Mouse (Mus musculus) left cerebral cortex, adult 18-20 months (tissue): Measurements from ENCODE around the gene Hsf5. TPM values are rescaled to one million over a fixed set of nuclear protein-coding genes. Genes with fewer than 3 reads are reported as not detected.
A peak's percentile ranks its signal among the peaks of the same experiment; 100 is the strongest.

Experiments
- DNase-seq, 2 experiments: peaks; one replicate each; pipeline ENCODE4 v3.0.0; 2021 to 2022; ENCODE audit warnings: low spot score in 2 of 2, mixed read lengths in 1 of 2
- total RNA-seq, 2 experiments: library from RNA; stranded (reverse); gene quantifications; 2 replicates each; pipeline ENCODE4 v1.2.3; 2021

Hsf5 gene
- total RNA-seq, 2 experiments from 2014 or later, result 0.49 to 0.58 TPM

DNA sequence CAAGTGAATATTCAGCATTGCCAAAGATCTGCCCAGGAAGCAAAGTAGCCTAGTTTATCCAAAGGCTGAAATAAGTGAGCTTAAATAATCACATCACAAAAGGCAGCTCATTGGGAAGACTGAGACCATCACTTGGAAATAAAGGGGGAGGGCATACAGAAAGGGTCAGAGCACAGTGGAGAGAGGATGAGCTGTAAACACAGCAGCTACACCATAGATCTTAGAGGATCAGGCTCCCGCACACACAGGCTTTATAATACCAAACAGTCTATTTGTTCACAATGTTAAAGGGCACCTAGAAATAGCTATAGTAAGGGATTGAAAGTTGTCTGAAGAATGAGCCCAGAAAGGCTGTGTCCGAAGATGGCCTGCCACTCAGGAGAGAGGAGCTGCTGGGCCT, 21.8 kb downstream of the Hsf5 start:
- no peak for DNase-seq

DNA sequence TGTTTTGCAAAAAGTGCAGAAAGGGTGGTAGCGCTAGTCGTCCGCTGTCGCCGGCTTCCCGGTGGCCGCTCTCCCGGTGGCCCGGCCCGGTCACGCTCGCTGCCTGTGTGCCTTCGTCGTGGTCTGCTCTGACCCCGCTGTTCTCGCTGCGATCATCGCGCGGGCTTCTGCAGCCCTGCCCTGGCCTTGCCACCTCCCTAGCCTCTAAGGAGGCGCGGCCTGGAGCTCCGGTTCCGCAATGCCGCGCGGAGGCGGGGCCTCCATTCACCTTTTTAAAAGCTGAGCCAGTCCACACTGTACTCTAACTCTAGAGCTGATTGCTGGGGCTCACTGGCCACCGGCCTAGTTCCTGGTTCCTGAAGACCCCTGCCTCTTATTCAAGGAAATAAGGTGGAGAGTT, 22.2 kb downstream of the Hsf5 start:
- peak in 1 of 2 experiments; percentile 22 for DNase-seq

DNA sequence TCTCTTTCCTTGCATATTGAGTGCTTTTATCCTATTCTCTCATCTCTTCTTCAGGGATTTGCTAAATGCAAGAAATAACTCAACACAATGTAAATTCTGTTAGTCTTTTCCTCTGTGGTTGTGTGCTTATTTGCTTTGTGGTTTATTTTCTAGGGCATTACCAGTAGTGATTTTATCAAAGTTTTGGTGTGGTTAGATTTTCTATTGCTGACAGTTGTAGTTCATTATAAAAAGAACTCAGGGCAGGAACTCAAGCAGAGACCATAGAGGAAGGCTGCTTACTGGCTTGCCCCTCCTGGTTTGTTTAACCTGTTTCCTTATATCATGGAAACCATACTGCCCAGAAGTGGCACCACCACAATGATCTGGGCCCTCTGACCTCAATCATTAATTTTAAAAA, 25.9 kb downstream of the Hsf5 start:
- no peak for DNase-seq

DNA sequence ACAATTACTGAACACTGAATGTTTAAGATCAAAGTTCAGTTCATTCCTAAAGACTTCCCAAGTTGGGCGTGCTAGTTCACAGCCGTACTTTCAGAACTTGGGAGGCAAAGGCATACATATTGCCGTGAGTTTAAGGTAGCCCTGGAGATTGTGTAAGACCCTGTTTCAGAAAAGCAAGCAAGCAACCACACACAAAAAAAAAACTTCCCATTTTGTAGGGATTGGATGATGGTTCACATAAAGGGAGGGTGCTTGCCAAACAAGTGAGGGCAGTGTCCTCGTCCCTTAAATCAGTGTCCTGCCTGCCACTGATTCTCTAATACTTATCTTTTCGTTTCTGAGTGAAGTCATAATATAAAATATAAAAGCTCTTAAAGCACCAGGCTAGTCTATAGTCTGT, 37.7 kb downstream of the Hsf5 start:
- DNase-seq, result no peak

DNA sequence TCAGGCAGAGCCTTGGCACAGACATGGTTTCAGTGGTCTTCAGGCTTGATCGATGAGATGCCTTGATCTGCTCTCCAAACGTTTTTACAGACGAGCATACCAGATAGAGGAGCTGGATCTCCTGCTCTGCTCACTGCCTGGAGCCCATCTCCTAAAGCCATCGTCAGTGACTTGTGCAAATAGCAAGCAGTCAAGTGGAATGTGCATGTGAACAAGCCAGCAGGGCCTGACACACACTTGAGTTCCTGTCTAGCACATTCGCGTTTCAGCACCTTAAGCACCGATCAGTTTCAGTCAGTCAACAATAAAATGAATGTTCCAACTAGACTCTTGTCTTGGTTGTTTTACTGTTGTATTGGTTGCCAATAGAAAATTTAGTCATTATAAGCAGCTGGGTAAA, 42.3 kb downstream of the Hsf5 start:
- no peak for DNase-seq

DNA sequence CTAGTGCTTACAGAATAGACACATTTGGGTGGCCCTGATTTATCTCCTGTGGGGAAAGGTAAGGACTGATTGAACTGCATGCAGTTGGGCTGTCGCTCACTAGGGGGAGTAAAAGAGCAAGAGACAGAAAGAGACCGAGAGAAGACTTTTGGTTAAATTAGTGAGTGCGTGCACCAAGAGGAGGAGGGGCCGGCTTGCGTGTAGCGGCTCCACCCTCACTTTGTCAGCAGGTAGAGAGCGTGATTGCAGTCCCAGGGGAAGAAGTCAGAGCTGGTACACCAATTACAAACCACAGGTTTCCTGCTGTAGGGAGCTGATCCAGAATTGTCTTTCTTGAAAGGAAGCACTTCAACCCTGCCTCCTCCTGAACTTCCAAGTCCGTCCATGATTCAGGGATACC, 45.4 kb downstream of the Hsf5 start, which contains the start of gene Rnf43:
Rnf43 (plus strand) TSS at position 316 of the 400 bp plus-strand sequence.
- DNase-seq, result peak; percentile 86 to 88

DNA sequence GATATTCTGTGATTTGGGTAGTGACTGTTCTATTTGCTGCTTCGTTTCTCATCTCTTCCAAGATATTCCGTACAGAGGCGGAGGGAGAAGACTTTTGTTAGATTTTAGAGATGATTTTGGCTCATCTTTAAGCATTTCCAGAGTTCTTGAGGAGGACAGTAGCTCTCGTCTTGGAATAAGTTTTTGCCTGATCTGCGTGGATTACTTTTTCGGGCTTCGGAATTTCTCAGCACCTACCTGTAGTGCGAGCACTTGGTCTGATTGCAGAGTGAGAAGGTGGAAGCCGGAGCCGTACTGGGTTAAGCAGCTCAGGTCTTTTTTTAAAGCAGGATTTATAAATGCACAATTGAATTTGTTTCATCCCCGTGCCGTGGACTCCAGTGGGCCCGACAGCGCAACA, 45.9 kb downstream of the Hsf5 start:
- no peak for DNase-seq

DNA sequence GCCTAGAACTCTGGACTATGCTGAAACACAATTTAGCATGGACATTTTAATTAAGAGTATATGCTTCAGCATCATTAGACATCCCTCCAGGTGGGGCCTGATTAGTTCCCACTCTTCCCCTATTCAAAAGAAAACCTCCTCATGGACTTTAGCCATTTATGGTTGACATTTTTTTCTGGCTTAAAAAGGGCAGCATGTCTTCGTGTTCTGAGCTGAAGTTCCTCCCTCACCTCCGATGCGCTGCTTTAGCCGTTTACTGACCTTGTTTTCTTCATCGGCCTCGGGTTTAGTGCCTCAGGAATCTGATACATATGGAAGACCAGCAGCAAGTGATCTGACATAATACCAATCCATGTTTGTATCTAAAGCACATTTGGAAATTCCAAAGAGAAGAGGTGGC, 47.0 kb downstream of the Hsf5 start:
- no peak for DNase-seq

DNA sequence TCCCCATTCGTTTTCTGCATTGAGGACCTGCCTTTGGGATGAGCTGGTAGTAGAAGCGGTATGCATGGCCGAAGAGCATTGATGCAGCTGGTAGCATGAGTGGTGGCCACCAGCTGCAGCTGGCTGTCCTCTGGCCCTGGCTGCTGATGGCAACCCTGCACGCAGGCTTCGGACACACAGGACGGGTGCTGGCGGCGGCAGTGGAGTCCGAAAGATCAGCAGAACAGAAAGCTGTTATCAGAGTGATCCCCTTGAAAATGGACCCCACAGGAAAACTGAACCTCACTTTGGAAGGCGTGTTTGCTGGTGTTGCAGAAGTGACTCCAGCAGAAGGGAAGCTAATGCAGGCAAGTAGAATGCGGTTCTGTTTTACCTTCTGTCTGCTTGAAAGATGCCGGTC, 47.6 kb downstream of the Hsf5 start:
- no peak for DNase-seq

DNA sequence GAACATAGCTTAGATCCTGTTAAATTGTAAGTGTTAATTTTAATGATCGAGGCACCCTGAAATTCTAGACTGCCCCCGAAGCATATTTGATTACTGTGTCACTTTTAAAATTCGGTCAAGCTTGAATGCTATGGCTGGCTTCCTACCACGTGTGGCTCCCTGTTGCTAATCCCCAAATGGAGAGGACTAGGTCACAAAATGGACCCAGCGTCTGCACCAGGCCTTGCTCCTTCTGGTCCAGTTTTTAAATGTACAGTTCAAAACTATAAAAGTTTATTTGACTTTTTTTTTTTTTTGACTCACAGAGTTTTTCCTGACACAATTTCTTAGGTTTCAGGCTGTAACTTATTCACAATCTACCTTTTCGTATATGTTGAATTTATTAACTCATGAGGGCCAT, 48.3 kb downstream of the Hsf5 start:
- no peak for DNase-seq

DNA sequence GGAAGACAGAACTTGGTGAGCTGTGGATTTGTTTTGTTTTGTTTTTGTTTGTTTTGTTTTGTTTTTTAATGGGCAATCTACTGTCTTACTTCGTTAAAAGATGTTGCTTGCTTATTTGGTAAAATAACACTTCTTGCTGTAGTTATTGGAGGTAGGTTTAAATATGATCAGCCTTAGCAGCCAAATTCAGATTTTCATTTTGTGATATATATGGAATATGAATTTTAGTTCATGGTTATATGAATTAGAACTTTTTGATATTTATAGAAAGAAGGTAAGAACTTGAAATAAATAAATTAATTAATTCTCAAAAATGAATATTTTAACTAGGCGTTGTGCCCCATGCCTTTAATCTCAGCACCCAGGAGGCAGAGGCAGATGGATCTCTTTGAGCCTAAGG, 48.7 kb downstream of the Hsf5 start:
- DNase-seq, result no peak

DNA sequence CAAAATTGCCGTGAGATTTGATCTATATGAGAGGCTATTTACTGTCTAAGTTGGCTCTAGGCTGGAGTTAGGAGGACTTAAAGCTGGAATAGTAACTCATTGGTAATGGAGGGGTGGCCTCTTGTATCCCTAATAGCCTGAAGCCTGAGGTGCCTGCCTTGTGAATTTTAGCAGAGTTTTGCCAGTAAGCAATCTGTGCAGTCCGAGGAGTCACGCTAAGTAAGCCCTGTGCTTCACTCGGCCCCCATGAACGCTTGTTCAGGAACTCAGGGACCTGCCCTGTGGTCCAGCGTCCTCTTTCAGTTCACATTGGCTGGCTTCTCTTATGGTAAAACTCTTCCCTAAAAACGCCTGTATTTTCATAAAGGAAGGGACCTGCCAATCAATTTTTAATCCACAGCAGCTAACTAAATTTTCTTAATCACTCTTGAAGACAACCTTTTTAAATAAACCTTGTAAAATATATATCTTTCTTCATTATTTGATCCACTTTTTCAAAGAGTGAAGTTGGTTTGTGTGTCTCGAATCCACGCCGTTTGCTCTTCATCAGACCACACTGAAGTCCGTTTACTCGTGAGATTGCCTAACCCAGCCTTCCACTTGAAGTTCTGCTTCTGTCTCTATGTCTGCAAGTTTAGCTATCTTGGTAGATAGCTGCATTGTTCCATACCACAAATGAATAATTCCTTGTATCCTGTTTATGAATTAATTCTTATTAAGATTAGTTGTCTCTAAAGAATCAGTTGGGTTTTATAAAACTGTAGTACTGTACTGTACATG, 49.5 kb downstream of the Hsf5 start:
- DNase-seq, result no peak

DNA sequence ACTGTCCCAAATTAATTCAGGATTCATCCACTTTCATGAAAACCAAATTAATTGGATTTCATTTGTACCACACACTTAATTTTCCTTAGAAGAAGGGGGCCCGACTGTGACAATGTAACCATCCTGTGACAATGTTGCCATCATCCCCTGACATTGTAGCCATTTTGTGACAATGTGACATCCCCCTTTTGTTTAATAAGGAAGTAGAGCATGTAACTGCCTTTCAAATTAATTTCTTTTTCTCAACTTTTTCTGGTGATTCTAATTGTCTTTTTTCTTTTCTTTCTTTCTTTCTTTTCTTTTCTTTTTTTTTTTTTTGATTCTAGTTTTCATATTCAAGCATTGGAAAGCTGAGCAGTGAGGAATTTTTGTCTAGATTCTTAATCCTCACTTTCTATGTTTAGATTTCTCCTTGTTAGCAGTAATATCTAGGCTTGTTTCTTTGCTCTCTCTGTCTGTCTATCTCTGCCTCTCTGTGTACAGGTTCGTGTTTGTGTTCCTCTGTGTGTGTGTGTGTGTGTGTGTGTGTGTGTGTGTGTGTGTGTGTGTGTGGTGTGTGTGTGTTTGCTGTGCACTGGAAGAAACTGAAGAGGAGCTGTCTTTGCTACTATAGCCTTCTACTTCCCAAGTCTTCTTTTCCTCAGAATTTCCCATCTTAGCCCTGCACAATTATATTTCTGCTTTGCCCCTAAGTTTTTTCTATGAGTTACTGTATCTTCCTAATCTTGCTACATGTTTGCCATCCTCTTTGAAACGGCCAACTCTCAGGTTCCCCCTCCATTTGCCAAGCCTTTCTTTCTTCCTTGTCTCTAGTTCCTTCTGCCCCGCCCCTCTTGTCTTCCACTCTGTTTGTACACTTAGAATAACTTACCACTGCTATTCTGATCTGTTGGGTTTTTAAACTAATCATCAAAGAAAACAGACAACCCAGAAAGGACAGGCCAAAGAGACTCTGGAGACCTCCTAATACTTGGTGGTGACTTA, 50.4 kb downstream of the Hsf5 start:
- no peak for DNase-seq

DNA sequence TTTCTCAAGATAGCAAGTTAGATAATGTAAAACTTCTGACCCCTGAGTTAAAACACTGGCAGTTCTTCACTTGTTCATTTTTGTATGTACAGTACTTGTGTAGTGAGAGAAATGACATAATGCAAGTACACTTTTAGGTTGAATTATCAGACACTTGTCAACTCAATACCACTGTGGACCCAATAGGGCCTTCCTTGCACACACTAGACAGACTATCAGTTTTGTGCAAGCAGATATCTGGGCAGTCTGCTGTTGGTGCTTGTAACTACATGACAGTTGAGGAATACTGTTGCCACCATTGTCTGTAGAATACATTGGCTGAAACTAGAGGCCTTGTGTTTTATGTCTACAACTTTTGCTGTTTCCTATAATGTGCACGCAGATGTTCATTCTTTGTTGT, 56.3 kb downstream of the Hsf5 start:
- DNase-seq, result no peak

DNA sequence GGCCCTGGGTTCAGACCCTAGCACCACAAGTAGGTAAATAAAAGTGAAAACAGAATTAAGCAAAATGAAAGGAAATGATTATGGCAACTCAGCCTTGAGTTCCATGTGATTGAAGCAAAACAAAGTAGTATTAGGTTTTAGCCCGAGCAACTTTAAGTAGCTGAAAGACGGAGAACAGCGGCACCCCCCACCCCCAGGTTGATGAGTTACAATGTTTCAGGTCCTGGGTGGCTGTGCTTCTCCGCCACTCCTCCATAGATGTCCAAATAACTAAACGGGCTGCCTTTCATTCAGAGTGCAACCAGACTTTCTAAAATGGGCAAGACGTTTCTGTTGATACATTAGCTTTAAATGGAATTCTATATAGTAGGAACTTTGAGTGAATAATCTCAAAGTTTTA, 58.6 kb downstream of the Hsf5 start:
- no peak for DNase-seq

DNA sequence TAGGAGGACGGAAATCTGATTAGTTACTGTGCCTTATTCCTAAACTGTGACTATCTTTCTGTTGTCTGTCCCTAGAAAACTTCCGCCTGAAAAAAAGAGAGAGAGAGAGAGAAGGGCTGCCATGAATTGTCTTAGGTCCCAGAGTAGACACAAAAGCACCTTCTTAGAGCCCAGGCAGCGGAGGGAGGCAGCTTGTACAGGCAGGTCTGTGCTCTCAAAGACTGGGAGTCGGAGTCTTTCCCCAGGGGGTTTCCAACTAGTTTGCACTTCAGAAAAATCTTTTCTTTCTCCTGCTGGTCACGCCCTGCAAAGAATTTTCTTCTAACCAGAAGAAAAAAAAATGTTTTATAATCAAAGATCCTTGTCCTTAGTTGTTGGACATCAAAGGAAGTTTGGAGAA, 60.8 kb downstream of the Hsf5 start:
- DNase-seq, result no peak

DNA sequence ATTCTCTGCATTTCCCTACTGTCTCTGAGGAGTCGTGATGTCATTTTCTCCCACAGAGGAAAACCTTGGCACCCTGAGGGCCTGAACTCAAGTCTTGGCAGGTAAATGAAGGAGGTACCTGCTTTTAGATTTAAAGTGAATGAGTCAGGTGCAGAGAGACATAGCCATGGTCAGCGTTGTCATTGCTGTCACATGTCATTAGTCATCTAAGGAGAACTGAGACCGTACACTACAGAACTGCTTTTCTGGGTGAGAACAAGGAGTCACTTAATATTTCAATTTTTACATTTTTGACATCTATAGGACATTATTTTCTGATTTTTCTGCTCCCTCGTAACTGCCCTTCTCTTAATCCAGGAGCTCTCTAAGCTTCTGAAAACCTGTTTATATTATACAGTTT, 61.6 kb downstream of the Hsf5 start:
- no peak for DNase-seq

DNA sequence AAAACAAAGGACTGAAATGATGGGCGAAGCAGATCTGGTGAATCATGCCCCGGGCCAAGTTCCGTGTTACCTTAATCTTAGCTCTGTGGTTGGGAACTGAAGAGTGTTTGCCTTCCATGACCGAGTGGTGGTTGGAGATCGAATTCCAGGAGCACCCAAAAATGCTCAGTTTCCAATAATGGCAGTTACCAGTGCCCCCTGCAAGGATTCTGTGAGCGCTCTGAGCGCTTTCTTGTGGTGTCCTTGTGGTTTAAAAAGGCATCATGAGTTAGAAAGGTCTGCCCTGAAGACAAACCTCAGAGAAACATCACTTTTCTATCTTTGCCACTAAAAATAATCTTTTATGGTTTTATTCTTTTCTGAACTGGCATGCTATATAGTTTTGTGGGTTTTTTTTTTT, 62.0 kb downstream of the Hsf5 start:
- DNase-seq, result no peak

DNA sequence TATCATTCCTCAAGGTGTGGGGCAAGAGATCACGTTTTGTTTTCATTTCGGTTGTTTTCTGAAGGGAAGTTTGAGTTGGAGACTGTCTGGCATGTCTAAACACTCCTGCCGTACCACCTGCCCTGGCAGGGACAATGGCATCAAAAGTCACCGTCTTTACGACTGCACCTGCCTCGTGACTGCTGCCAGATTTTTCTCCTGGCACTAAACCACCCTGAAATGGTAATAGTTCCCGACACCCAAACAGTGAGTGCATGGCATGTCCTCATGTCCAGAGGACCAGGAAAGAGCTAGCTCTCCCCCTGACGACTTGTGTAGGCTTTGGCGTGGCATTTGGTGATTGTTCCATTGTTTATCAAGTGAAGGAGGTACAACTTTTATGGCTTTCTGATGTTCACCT, 63.8 kb downstream of the Hsf5 start:
- no peak for DNase-seq

DNA sequence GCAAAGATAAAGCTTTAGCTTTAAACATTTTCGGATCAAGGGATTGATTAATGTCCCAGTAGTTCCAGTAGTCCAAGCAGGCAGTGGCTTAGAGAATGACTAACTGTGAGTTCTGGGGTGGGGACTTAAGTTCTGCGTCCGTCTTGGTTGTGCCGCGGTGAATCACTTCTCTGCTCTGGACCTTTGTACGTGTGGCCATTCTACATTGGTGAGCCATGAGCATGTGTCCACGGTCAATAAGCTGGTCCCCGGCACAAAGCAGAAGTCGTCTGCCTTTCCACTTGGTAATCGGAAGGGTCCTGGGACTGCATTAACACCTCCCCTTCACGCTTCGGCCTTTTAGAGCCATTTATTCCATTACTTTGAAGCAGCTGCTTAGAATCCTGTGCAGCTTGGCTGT, 65.1 kb downstream of the Hsf5 start:
- DNase-seq, result no peak

DNA sequence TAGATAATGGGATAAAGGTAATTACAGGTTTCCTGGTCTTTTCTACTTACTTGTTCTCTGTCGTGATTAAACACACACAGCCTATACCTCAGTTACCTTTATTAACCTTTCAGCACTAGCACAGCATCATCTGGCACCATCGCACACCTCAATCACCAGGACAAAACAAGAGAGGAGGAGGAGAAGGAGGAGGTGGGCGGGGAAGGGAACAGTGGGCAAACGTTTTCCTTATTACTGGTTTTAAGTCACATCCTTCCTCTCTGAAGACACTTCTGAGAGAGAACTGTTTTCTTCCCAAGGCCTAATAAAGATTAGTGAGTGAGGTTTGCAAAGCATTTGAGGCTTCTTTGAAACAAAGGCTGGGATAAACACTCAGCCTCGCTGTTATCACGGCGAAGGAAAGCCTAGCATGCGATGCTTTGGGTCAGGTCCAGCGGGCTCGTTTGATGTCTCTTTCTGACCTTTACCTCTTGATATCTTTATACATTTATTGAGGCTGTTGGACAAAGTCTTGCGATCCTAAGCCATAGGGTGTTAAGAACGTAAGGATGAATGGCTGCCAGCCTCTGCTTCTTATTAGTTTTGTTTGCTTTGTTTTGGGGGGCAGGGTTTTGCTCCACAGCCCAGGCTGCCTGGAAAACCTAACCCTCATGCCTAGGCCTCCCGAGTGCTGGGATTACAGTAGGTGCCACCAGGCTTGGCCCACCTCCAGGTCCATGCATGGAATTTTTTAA, 66.0 kb downstream of the Hsf5 start:
- no peak for DNase-seq

DNA sequence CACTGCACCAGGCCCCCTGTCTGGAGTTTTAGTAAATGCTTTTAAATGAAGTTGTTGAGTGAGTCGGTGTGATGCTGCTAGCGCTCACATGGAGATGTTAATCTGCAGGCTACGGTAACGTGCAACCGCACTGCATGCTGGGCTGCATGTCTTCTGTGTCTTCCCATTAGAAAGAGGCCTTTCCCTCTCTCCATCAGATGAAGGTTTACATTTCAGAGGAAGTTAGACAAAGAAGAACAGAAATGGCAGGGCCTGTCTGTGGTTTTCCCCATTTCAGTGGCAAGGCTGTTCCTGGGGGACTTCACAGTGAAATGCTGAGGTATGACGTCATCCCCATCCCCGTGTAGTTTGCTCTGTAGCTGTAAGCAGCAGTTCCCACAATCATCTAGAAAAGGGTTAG, 69.4 kb downstream of the Hsf5 start:
- no peak for DNase-seq
